Mouse (Mus musculus) CD4-positive, CD25-positive, alpha-beta regulatory T cell, adult 2 months (primary cell): ENCODE results near the gene Plscr5.
"Not testable (repeated sequence)": the region's sequence is repeated elsewhere in the genome, so short reads cannot be mapped to it uniquely, and the experiment has no call there.

Experiments
- DNase-seq: peaks from one replicate; pipeline ENCODE4 v3.0.0-alpha.2; 2012; ENCODE audit warnings: low read depth, low spot score

The Plscr5 gene

GRCm38 (mm10) chr9:92192636-92193035 lies at the start of gene Plscr5:
Gene Plscr5, plus strand, starts transcription at chr9:92192936.
- DNase-seq: not testable (repeated sequence)

DNA sequence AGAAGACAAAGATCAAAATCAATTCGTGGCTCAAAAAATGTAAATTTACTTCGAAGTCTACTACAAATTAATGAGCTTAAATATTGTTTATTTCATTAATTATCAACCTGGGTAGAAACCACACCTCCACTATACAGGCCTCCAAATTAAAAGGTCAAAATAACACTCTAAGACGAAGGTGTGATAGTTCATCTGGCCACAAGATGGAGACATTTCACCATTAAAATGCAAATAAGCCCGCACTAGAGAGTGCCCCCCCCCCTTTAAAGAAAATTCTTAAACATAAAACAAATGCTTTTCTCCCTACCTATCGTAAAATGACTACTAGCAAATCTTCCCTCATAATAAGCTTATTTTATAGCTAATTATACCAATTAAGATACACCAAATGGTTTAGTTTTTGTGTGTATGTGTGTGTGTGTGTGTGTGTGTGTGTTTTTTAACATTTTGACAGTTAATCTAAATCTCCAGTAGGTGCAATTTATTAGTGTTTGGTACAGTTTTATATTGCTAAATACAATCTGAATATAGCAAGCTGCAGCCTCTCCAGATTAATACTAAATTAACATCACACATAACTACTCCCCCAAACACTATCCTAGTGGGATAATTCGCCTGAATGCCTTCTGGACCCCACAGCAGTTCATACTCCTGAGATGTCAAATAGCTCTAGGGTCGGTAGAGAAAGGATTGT lies 45.0 kb upstream of the Plscr5 start:
- peak; percentile 64 for DNase-seq

DNA sequence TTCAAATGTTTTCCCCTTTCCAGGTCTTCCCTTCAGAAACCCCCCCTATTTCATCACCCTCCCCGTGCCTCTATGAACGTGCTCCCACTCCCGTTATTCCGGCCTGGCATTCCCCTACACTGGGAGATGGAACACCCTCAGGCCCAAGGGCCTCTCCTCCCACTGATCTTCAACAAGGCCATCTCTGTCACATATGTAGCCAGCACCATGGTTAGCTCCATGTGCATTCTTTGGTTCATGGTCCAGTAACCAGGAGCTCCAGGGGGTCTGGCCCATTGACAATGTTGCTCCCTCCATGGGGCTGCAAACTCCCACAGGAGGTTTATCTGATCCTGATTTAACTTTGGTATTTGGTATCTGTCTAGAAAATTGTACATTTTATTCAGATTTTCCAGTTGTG lies 30.5 kb upstream of the Plscr5 start:
- no peak for DNase-seq

- DNase-seq: no peak
Observed at GRCm38 (mm10) chr9:92173318-92173985, 19.3 kb upstream of the Plscr5 start.

DNA sequence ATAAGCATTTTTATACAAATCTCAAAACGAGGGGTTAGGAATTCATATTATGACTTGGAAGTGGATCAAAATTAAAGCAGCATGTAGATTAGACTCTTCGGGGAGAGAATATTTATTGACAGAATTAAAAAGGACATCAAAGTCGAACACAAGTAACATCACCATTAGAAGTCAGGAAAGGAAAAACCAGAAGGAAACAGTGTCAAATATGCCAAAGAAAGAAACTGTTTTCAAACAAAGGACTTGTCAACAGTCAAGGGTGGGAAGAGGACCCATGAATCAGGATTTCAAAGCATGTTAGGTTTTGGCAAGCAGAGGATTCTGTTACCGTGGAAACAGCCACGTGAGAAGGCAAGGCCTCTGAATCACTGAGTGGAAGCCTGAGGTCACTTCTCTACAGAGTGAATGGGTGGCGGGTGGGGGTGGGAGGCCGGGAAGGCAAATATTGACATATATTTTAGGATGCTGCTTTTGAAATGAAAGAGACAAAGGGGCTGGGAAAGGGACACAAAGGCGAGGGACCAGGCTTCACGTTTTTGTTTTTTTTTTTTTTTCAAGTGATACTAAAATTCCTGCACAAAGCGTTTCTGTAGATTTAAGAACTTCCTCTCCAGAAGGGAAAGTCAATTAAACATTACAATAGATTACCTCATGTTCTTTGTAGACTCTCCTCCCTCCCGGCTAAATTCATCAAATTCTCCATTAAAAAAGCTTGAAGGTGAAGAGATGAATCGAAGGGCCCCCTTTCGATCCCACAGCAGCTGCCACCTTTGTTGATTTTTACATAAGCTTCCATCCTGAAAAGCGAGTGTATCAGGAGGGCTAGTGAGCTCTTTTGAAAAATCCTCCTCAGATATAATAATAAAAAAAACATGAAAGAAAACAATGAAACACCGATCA lies 18.3 kb upstream of the Plscr5 start:
- DNase-seq: no peak

GRCm38 (mm10) chr9:92178861-92179469 lies 13.8 kb upstream of the Plscr5 start:
- DNase-seq: no peak

DNA sequence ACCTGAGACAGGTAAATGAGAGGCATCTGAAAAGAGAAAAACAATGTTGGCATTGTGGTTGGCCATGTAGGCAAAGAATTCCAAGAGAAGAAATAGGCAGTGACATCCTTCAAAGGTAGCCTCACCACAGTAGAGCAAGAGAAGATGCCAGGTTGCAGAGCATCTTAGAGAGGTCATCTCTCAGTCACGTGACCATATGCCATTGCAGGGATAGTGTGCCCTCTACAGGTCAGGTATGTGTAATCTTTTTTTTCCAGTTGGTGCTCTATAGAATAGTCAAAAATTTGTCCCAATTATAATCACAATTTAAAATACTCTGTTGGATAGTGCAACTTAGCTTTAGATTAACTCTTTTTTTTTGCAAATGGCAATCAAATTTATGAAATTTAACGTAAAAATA lies 1.4 kb upstream of the Plscr5 start:
- DNase-seq: peak; percentile 7

- no peak for DNase-seq
Observed at GRCm38 (mm10) chr9:92198408-92198807, 5.7 kb downstream of the Plscr5 start.

DNA sequence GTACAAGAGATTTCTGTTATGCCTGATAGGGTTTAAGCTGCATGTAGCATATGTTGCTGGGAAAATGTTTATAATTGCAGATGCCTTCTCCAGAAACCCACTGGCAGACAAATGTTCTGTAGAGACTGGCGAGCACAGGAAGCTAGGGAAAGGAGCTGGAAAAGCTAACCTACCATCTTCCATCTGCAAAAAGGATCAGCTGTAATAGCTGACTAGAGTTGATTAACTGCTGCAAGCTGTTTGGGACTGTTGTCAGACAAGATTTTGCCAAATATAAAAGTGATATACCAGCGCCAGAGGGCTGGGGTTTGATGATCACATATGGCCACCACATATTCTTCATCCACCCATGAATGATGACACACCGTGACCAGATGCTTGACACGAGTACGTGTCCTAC lies 6.8 kb downstream of the Plscr5 start:
- no peak for DNase-seq

GRCm38 (mm10) chr9:92204397-92204796 lies 11.7 kb downstream of the Plscr5 start:
- no peak for DNase-seq

- DNase-seq: peak; percentile 80
Observed at GRCm38 (mm10) chr9:92207307-92207706, 14.6 kb downstream of the Plscr5 start.

- peak; percentile 8 for DNase-seq
Observed at GRCm38 (mm10) chr9:92207757-92208156, 15.0 kb downstream of the Plscr5 start.

GRCm38 (mm10) chr9:92209850-92210249 lies 17.1 kb downstream of the Plscr5 start:
- no peak for DNase-seq

- no peak for DNase-seq
Observed at GRCm38 (mm10) chr9:92210386-92210967, 17.7 kb downstream of the Plscr5 start.

DNA sequence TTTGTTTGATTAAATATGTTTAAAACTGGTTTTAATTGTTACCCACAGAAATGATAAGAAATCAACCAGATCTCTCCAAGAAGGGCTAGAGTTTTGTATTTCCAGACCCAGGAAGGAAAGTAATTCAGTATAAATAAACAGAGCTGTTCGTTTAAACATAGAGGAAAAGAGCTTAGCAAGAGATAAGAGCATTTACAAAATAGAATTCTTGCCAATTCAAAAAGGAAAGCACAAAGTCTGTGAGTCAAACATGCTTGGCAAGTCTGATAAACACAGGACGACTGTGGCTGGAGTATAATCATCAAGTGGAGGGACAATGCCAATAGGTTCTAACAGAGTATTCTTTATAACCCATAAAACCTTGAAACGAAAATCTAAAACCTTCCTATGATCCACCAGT lies 18.3 kb downstream of the Plscr5 start:
- DNase-seq: no peak

- DNase-seq: peak; percentile 47
Observed at GRCm38 (mm10) chr9:92217484-92217883, 24.7 kb downstream of the Plscr5 start.

- no peak for DNase-seq
Observed at GRCm38 (mm10) chr9:92217896-92218295, 25.2 kb downstream of the Plscr5 start.

DNA sequence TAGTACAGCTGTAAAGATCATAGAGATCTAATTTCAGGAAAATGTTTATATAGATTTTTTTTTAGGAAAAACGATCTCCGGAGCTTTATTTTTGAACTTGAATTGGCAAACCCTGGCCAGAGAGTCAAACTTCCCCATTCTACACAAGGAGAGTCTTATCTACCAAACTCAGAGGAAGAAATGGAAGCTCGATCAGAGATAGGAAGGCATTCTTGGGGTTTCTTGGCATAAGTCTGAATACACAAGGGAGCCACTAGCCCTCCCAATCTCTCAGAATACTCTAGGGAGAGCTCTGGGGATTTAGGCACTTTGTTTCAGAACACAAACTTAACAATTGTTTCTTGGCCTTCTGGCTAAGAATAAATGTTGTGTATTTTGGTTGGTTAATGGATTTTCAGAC lies 27.4 kb downstream of the Plscr5 start:
- DNase-seq: no peak

- no peak for DNase-seq
Observed at GRCm38 (mm10) chr9:92221480-92221879, 28.7 kb downstream of the Plscr5 start.

DNA sequence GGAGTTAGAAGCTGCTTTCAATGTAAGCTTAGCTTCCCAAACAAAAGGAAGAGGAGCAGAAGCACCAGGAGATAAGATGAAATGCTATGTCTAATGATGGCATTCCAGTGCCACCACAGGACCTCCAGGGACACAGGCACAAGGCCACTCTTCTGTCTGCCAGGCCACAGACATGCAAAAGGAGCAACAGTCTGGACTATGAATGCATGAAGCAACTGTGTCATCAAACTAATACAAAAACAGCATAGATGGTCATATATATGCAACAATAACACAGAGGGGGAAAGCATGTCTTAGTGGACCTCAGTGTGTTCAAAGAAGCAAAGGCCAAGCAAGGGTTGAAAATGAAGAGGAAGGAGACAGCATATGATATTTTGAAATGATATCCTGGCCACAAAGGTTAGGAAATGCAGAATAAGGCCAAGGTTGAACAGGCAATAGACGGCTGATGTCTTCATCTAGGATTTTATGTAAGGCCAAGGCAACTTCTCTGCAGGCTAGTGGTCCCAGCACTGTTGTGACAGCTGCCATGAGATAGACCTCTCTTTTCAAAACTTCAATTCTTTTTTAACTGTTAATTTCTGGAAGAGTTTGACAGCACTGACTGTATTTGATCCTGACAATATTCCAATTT lies 32.0 kb downstream of the Plscr5 start:
- DNase-seq: no peak

- DNase-seq: no peak
Observed at GRCm38 (mm10) chr9:92226127-92226655, 33.5 kb downstream of the Plscr5 start.
